Mouse (Mus musculus) midbrain, embryonic 16.5 days (tissue): Measurements from ENCODE around the gene Vac14. TPM values are rescaled to one million over a fixed set of nuclear protein-coding genes. Genes with fewer than 3 reads are reported as not detected.

Source experiments
- ATAC-seq: fragments of 200-750 bp; cut with Nextera tagmentation; 2 replicates; pipeline ENCODE4 v1.8.0; 2017; ENCODE audit warnings: moderate TSS enrichment
- H3K27ac ChIP-seq: fragments of 300-500 bp; sonication (generic); 2 replicates; pipeline ENCODE4 v1.5.1; 2014; ENCODE audit warnings: mild to moderate bottlenecking, low read length, mixed read lengths
- H3K27me3 ChIP-seq: fragments of 300-500 bp; sonication (generic); 2 replicates; pipeline ENCODE4 v1.6.1; 2014; ENCODE audit warnings: low read depth, low read length, mixed read lengths; ENCODE audit not compliant: control insufficient read depth, insufficient read depth
- H3K36me3 ChIP-seq: fragments of 300-500 bp; sonication (generic); 2 replicates; pipeline ENCODE4 v1.6.1; 2014; ENCODE audit warnings: mild to moderate bottlenecking, low read length, moderate library complexity, mixed read lengths; ENCODE audit not compliant: control insufficient read depth, insufficient read depth
- H3K4me1 ChIP-seq: fragments of 300-500 bp; sonication (generic); 2 replicates; pipeline ENCODE4 v1.6.1; 2014; ENCODE audit warnings: mild to moderate bottlenecking, low read length, mixed read lengths; ENCODE audit not compliant: control insufficient read depth, insufficient read depth
- H3K4me2 ChIP-seq: fragments of 300-500 bp; sonication (generic); 2 replicates; pipeline ENCODE4 v1.6.1; 2014; ENCODE audit warnings: mild to moderate bottlenecking, low read length, mixed read lengths
- H3K4me3 ChIP-seq: fragments of 300-500 bp; sonication (generic); 2 replicates; pipeline ENCODE4 v1.5.1; 2014; ENCODE audit warnings: low read depth, mild to moderate bottlenecking, low read length, moderate library complexity, mixed read lengths
- H3K9ac ChIP-seq: fragments of 300-500 bp; sonication (generic); 2 replicates; pipeline ENCODE4 v1.6.1; 2014; ENCODE audit warnings: low read depth, low read length, mixed read lengths
- H3K9me3 ChIP-seq: fragments of 300-500 bp; sonication (generic); replicated peaks from 2 replicates; pipeline ENCODE4 v1.6.1; 2014; ENCODE audit warnings: mild to moderate bottlenecking, low read length, mixed read lengths; ENCODE audit not compliant: control insufficient read depth, poor library complexity, severe bottlenecking
- WGBS: fragments of 180-500 bp; shearing (Covaris S2); extraction: QIAGEN DNeasy Blood & Tissue Kit; methylation state at CpG from one replicate; pipeline ENCODE4 v1.1.7; 2014; 5-methylcytosine and 5-hydroxymethylcytosine counted together
- polyA plus RNA-seq: library from polyadenylated mRNA; unstranded; fragments of >200 nt; fragmentation: Nextera tagmentation; extraction: Ambion mirVana; gene quantifications from 2 replicates; pipeline ENCODE4 v1.2.1, GENCODE M21; 2015

The Vac14 gene
- polyA plus RNA-seq, 1 experiment from 2014 or later = 28.5 TPM

DNA sequence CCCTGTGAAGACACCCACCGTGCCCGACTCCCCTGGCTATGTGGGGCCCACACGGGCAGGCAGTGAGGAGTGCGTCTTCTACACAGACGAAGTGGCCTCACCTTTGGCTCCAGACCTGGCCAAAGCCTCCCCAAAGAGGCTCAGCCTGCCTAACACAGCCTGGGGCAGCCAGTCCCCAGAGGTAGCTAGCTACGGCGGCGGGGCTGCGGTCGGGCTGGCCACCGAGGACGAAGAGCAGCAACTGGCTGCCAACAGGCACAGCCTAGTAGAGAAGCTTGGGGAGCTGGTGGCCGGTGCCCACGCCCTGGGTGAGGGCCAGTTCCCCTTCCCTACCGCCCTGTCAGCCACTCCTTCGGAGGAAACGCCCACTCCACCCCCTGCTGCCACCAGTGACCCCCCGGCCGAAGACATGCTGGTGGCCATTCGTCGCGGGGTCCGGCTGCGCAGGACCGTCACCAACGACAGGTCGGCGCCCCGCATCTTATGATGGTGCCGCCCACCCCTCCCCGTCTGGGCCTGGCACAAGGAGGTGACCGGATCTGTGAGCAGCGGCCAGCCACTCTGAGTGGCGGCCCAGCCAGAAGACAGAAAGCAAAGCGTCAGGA is 120.3 kb downstream of the Vac14 start:
- Histone ChIP-seq H3K4me3 (no peak overlapping the region), H3K4me2 (no peak overlapping the region), H3K27me3 (no peaks in the 10 kb centered on the region), H3K36me3 (peaks cover 34% of the 10 kb centered on the region), H3K27ac (no peak overlapping the region), H3K4me1 (no peaks in the 10 kb centered on the region), H3K9me3 (no peaks in the 10 kb centered on the region), H3K9ac (no peak overlapping the region)
- ATAC-seq = no peak
- 94% methylated on average over 35 of the region's 35 CpGs for WGBS

DNA sequence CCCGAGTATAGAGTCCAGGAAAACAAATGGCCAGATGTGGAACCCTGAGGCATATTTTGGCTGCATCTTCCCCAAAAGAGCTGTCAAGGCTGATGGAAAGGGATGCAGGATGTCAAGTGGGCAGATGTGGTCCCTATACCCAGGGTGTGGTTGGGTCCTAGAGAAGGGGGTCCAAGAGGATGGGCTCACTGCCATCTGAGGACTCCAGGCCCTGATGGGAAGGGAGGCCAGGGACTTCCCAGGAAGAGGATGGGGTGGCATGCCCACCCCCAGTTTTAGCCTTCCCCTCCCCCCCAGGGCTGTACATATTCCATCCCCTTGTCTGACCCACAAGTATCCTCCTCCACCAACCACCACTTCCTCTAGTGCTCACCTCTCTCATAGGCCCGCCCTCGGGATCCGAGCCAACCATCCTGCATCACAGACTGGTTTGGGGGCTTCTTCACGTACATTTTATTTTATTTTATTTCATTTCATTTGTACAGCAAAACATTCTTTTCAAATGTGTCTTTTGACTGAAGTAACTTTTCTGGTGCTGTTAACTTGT is 122.3 kb downstream of the Vac14 start:
- Histone ChIP-seq H3K9me3 (no peaks in the 10 kb centered on the region), H3K27ac (no peak overlapping the region), H3K4me1 (no peaks in the 10 kb centered on the region), H3K36me3 (peaks cover 27% of the 10 kb centered on the region), H3K9ac (no peak overlapping the region), H3K4me2 (no peak overlapping the region), H3K27me3 (no peaks in the 10 kb centered on the region), H3K4me3 (no peak overlapping the region)
- ATAC-seq = no peak
- WGBS = 92% methylated on average over 5 of the region's 5 CpGs

DNA sequence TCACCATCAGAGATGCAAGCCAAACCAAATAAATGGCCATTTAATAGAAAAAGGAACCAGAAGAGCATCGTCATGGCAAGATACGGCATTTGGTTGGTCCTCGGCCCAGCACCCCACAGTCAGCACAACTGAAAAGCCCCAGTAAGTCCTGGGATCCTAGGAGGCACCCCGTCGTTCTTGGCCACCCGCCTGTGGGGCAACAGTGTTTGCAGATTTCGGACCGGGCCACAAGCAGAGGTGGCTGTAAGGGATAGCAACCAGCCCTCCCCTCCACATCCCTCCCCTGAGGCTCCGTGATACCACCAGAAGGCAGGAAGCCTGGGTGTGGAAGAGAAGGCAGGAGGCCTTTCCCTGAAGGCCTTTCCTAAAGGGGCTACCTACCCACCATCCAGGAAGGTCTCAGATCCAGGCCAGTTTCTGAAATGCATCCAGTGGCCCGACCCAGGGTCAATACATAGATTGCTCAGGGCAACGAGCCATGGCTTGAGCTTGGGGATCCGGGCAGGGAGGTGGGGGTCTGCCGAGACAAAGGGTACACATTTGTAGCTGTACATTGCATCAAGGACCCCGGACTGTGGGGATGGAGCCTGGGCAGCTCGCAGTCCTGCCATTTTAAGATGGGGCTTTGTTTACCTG is 123.5 kb downstream of the Vac14 start:
- no peak for ATAC-seq
- no peak overlapping the region for H3K4me2 ChIP-seq
- H3K27me3 ChIP-seq = no peaks in the 10 kb centered on the region
- WGBS = 79% methylated on average over 15 of the region's 15 CpGs
- no peaks in the 10 kb centered on the region for H3K9me3 ChIP-seq
- no peak overlapping the region for H3K27ac ChIP-seq
- no peaks in the 10 kb centered on the region for H3K4me1 ChIP-seq
- peaks cover 21% of the 10 kb centered on the region for H3K36me3 ChIP-seq
- no peak overlapping the region for H3K4me3 ChIP-seq
- no peak overlapping the region for H3K9ac ChIP-seq

DNA sequence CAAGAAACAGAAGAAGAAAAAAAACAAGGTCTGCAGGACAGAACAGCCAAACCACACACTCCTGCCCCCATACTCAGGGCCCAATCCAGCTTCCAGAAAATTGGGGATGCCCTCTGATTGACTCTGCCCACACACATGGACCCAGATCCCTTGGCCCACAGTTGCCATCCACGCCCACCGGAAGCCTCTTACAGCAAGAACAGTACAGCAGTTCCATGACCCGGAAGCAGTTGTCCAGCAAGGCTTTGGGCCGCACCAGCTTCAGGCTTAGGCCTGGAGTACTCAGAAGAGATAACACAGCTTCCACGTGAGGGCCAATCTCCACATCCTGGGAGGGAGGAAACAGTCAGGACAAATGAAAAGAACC is 124.0 kb downstream of the Vac14 start:
- no peak for ATAC-seq
- H3K4me2 ChIP-seq = no peak overlapping the region
- H3K4me3 ChIP-seq = no peak overlapping the region
- no peaks in the 10 kb centered on the region for H3K9me3 ChIP-seq
- no peak overlapping the region for H3K9ac ChIP-seq
- no peak overlapping the region for H3K27ac ChIP-seq
- H3K4me1 ChIP-seq = no peaks in the 10 kb centered on the region
- H3K27me3 ChIP-seq = no peaks in the 10 kb centered on the region
- H3K36me3 ChIP-seq = peaks cover 17% of the 10 kb centered on the region
- WGBS = 86% methylated on average over 5 of the region's 5 CpGs

DNA sequence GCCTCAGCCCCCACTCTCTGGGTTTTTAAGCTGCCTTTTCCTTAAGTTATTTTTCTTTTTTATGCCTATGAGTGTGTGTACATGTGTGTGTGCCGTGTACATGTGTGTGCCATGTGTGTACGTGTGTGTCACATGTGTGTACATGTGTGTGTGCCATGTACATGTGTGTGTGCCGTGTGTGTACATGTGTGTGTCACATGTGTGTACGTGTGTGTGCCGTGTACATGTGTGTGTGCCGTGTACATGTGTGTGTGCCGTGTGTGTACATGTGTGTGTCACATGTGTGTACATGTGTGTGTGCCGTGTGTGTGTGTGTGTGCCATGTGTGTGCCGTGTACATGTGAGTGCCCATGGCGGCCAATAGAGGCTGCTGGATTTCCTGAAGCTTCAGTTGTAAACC is 126.8 kb downstream of the Vac14 start:
- Histone ChIP-seq H3K9ac (no peak overlapping the region), H3K9me3 (no peaks in the 10 kb centered on the region), H3K27ac (no peak overlapping the region), H3K36me3 (no peaks in the 10 kb centered on the region), H3K27me3 (no peaks in the 10 kb centered on the region), H3K4me3 (no peak overlapping the region), H3K4me2 (no peak overlapping the region), H3K4me1 (no peaks in the 10 kb centered on the region; the same call in 1 of the 2 replicates)
- 93% methylated on average over 10 of the region's 10 CpGs for WGBS
- no peak for ATAC-seq

DNA sequence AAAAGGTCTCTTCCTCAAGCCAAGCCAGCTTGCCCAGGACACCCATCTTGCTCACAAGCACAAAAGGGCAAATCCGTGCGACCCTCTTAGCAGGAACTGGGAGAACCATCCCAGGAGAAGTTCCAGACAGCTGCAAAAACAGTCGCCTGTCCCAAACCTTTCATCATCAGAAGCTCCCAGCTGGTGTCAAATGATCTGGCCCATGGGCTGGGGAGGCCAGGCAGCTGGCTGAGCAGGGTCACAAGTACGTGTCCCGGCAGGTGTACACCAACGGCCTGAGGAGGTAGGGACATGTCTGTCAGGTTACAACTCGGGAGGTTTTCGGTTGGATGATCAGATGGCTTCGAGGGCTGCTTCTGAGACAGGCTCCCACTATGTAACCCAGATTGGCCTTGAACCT is 128.3 kb downstream of the Vac14 start:
- no peaks in the 10 kb centered on the region for H3K9me3 ChIP-seq
- H3K9ac ChIP-seq = no peak overlapping the region
- no peaks in the 10 kb centered on the region for H3K36me3 ChIP-seq
- 74% methylated on average over 9 of the region's 9 CpGs for WGBS
- no peak overlapping the region for H3K27ac ChIP-seq
- H3K27me3 ChIP-seq = no peaks in the 10 kb centered on the region
- H3K4me1 ChIP-seq = peaks cover 4% of the 10 kb centered on the region; the same call in 1 of the 2 replicates
- H3K4me3 ChIP-seq = no peak overlapping the region
- H3K4me2 ChIP-seq = no peak overlapping the region
- ATAC-seq = no peak

DNA sequence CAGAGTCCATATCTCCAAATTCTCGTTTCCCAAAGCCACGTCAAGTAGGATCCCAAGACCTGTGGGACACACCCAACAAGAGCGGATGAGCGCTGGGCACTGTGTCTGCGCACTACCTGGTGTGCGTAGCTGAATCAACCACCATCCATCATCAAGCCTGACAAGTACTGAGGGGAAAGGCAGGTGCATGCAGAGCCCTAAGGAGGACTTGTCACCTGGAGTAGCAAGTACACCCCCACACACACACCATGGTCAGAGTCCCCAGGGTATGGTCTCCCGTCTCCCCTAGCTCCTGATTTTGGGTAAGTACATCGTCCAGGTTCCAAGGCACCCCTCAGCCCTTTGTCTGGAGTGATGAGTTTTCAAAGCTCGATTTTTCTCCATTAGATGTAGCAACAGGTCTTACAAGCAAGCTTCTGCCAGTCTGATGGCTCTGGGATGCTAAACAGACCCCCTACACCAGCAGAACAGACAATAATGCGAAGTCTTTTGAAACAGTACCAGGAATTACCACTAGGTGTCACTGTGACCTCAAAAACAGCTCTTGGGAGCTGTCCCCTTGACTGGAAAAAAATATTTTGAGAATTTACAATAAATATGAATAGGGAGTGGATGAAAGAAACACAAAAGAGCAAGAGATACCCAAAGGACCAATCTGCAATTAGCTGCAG is 131.2 kb downstream of the Vac14 start:
- 60% methylated on average over 10 of the region's 10 CpGs for WGBS
- H3K4me2 ChIP-seq = no peak overlapping the region
- peak; percentile 67 for ATAC-seq
- H3K4me1 ChIP-seq = peaks cover 4% of the 10 kb centered on the region; the same call in 1 of the 2 replicates
- H3K9ac ChIP-seq = no peak overlapping the region; the same call in 1 of the 2 replicates
- no peaks in the 10 kb centered on the region for H3K36me3 ChIP-seq
- no peak overlapping the region for H3K27ac ChIP-seq
- H3K27me3 ChIP-seq = no peaks in the 10 kb centered on the region
- no peak overlapping the region for H3K4me3 ChIP-seq
- no peaks in the 10 kb centered on the region for H3K9me3 ChIP-seq

DNA sequence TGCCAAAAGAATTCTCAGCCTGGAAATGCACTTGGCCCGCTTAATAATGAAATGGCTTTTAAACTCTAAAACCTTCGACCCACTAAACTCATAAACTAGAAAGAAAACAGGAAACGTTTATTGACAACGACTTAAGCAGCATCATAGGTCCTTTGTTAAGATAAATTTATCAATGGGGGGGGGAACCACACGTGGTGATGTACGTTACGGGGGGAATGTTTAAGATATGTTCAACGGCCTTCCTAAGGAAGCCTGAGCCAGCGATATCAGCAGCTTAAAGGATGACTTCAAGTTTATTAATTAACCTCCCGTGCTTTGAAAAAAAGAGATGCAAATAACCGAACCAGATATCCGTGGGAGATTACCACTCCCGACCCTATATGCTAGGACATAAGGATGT is 131.9 kb downstream of the Vac14 start:
- H3K4me1 ChIP-seq = peaks cover 4% of the 10 kb centered on the region; the same call in 1 of the 2 replicates
- H3K27ac ChIP-seq = no peak overlapping the region
- 42% methylated on average over 13 of the region's 13 CpGs for WGBS
- H3K9me3 ChIP-seq = no peaks in the 10 kb centered on the region
- H3K4me3 ChIP-seq = no peak overlapping the region
- no peak for ATAC-seq
- no peak overlapping the region; the same call in 1 of the 2 replicates for H3K9ac ChIP-seq
- H3K36me3 ChIP-seq = no peaks in the 10 kb centered on the region
- no peak overlapping the region for H3K4me2 ChIP-seq
- no peaks in the 10 kb centered on the region for H3K27me3 ChIP-seq

DNA sequence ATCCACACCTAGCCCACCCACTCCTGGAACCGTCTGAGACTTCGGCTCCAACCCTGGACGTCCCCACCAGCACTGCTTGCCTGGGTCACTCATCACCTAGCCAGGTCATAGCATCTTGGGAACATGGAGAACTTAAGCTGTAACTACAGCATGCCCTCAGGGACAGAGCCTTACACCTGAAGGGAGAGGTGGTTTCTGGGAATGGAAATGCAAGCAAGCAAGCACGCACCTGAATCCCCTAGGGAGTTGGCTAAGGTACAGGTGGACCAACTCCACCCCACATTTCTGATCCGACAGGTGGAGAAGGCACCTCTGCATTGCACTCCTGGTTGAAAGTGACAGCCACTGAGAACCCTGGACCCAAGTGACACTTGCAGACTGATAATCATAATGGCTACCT is 133.1 kb downstream of the Vac14 start:
- no peak for ATAC-seq

More for the DNA sequence above, 133.1 kb downstream of the Vac14 start:
- Histone ChIP-seq H3K9ac (no peak overlapping the region), H3K4me1 (peaks cover 4% of the 10 kb centered on the region; the same call in 1 of the 2 replicates), H3K4me3 (no peak overlapping the region), H3K9me3 (no peaks in the 10 kb centered on the region), H3K27ac (no peak overlapping the region), H3K4me2 (no peak overlapping the region), H3K36me3 (no peaks in the 10 kb centered on the region), H3K27me3 (no peaks in the 10 kb centered on the region)
- 84% methylated on average over 5 of the region's 5 CpGs for WGBS
